Mouse (Mus musculus): ENCODE measurements around the gene Ifitm1. TPM values are rescaled to one million over a fixed set of nuclear protein-coding genes. Genes with fewer than 3 reads are reported as not detected.

The Ifitm1 gene
- polyA plus RNA-seq, 1 experiment from 2014 or later = 54.4 TPM

DNA sequence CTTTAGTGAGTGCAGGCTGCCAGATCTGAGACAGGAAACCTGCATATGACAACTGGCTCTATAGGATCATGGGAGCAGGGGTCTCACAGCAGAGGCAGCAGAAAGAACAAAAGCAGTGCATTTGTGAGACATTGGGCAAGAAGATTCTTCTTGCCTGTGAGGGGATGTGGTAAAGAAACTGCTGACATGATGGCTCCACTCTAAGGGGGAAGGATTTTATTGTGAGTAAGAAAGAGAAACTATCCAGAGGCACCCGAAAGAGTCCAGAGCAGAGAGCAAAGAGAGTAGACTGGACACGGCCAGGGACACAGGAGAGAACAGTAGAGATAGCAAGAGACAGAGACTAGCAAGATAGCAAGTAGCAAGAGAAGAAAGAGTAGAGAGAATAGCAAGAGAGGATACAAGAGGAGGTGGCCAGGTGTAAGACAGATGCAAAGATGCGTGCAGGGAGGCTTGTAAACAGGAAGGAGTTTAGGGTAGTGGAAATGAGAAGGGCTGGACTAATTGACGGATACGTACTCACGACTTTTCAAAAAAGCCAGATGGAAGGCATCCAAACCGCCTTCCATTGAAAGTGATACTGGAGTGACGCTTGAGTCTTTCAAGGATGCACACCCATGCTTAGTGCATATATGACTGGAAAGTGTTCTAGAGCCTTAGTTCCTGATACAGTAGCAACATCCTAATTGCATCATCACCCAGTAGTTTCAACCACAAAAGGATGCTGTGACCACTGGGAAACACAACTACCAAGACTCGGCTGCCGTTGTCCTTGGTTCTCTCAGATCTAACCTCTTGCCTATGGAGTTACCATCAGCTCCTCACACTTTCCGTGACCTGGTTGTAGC, 32.1 kb downstream of the Ifitm1 start:
- 87% methylated on average over 11 of the region's 11 CpGs for WGBS
- H3K27ac ChIP-seq (ENCODE audit: low read depth, low read length) = no peak overlapping the region

DNA sequence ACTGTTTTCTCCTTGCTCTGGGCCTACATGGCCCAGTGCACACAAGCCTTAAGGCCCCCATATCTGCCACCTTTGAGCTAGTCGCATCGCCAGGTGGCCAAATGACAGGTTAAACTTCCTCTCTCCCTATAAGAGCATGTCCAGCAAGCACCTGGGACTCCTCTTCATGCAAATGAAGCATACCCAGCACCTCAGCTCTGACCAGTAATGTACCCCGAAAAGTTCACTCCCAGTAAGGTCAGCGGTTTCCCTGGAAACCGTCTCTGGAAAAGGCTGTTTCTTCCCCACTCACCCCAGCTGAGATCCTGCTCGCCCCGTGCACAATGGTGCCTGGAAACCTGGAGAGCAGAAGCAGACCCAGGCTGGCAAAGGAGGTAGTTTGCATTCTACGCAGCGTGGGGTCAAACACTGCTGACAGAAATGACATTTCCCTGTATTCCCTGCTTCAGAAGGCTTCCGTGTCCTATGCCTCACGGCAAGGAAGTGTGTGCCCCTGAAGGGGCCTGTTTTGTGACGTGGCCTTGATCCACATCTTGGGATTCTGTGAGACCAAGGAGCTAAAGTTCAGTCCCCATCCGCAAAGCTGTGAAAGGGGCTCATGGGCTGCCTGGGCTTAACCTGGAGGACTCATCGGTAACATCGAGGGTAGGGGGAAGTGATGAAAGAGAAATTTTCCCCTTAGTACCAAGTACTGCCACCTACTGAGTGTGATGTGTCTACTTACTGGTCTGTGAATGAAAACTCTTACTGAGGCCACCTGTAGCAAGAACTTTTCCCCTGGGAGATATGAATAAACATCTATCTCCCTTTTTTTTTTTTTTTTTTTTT, 34.1 kb downstream of the Ifitm1 start:
- no peak for ATAC-seq (ENCODE audit: low FRiP score, low TSS enrichment)
- Histone ChIP-seq H3K27me3 (ENCODE audit: control insufficient read depth, insufficient read depth, low read length) (no peaks in the 10 kb centered on the region), H3K27ac (ENCODE audit: low read depth, low read length) (no peak overlapping the region), H3K9ac (ENCODE audit: low read depth, low read length) (no peak overlapping the region), H3K4me2 (replicated peaks; ENCODE audit: low read depth, low read length) (no peak overlapping the region), H3K9me3 (ENCODE audit: control insufficient read depth, low read length) (no peaks in the 10 kb centered on the region), H3K36me3 (ENCODE audit: control insufficient read depth, insufficient read depth, low read length) (no peaks in the 10 kb centered on the region), H3K4me3 (ENCODE audit: low read length) (no peak overlapping the region), H3K4me1 (ENCODE audit: control insufficient read depth, insufficient read depth, low read length) (no peaks in the 10 kb centered on the region)
- WGBS = 78% methylated on average over 15 of the region's 15 CpGs

More for the DNA sequence above, 32.1 kb downstream of the Ifitm1 start:
- no peak overlapping the region for H3K4me2 ChIP-seq (replicated peaks; ENCODE audit: low read depth, low read length)
- no peak overlapping the region for H3K4me3 ChIP-seq (ENCODE audit: low read length)
- H3K9me3 ChIP-seq (ENCODE audit: control insufficient read depth, low read length) = no peaks in the 10 kb centered on the region
- no peaks in the 10 kb centered on the region for H3K4me1 ChIP-seq (ENCODE audit: control insufficient read depth, insufficient read depth, low read length)
- no peak for ATAC-seq (ENCODE audit: low FRiP score, low TSS enrichment)
- no peaks in the 10 kb centered on the region for H3K27me3 ChIP-seq (ENCODE audit: control insufficient read depth, insufficient read depth, low read length)
- H3K36me3 ChIP-seq (ENCODE audit: control insufficient read depth, insufficient read depth, low read length) = no peaks in the 10 kb centered on the region
- H3K9ac ChIP-seq (ENCODE audit: low read depth, low read length) = no peak overlapping the region

DNA sequence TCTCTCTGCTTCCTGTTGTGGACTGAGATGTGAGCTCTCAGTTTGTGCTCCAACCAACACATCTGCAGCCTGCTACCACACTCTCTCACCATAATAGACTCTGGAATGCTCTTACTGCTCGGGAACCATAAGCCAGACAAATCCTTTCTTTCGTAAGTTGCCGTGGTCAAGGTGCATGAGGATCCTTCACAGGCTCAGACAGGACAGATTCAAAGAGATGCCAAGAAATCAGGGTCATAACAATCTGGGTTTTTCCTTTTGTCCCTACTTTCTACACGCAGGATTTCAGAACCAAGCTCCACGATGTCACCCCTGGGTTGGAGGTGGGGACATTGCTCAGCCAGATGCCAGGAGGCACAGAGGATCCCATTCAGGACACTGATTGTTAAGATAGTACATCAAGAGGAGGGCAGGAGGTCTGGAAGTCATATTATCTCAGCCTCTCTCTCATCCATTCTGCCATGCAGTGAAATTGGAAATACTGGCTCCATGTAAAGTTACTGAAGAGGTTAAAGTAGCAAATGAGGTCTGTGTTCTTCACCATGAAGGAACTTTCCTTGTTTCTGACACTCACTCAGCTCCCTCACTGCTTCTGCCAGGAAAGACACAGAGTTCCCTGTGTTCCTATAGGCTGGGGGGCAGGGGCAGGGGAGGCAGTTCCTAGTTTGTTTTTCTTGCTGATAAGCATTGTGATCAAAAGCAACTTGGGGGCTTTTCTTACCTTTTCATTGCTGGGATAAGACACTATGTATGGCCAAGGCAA, 36.4 kb downstream of the Ifitm1 start:
- Histone ChIP-seq H3K27ac (ENCODE audit: low read depth, low read length) (no peak overlapping the region), H3K4me1 (ENCODE audit: control insufficient read depth, insufficient read depth, low read length) (peaks cover 2% of the 10 kb centered on the region; the same call in 1 of the 2 replicates), H3K36me3 (ENCODE audit: control insufficient read depth, insufficient read depth, low read length) (no peaks in the 10 kb centered on the region), H3K4me2 (replicated peaks; ENCODE audit: low read depth, low read length) (no peak overlapping the region), H3K9ac (ENCODE audit: low read depth, low read length) (no peak overlapping the region), H3K9me3 (ENCODE audit: control insufficient read depth, low read length) (no peaks in the 10 kb centered on the region), H3K27me3 (ENCODE audit: control insufficient read depth, insufficient read depth, low read length) (no peaks in the 10 kb centered on the region), H3K4me3 (ENCODE audit: low read length) (no peak overlapping the region)
- 89% methylated on average over 5 of the region's 5 CpGs for WGBS
- no peak for ATAC-seq (ENCODE audit: low FRiP score, low TSS enrichment)

- H3K36me3 ChIP-seq (ENCODE audit: control insufficient read depth, insufficient read depth, low read length) = no peaks in the 10 kb centered on the region
- H3K4me3 ChIP-seq (ENCODE audit: low read length) = no peak overlapping the region
- no peak overlapping the region for H3K4me2 ChIP-seq (replicated peaks; ENCODE audit: low read depth, low read length)
- no peak overlapping the region for H3K27ac ChIP-seq (ENCODE audit: low read depth, low read length)
- peaks cover 23% of the 10 kb centered on the region for H3K4me1 ChIP-seq (ENCODE audit: control insufficient read depth, insufficient read depth, low read length)
- no peak overlapping the region for H3K9ac ChIP-seq (ENCODE audit: low read depth, low read length)
- ATAC-seq (ENCODE audit: low FRiP score, low TSS enrichment) = no peak
- no peaks in the 10 kb centered on the region for H3K9me3 ChIP-seq (ENCODE audit: control insufficient read depth, low read length)
- H3K27me3 ChIP-seq (ENCODE audit: control insufficient read depth, insufficient read depth, low read length) = no peaks in the 10 kb centered on the region
- WGBS = 93% methylated on average over 6 of the region's 6 CpGs
Measured at GRCm38 (mm10) chr7:141006446-141006845, 39.4 kb downstream of the Ifitm1 start.

DNA sequence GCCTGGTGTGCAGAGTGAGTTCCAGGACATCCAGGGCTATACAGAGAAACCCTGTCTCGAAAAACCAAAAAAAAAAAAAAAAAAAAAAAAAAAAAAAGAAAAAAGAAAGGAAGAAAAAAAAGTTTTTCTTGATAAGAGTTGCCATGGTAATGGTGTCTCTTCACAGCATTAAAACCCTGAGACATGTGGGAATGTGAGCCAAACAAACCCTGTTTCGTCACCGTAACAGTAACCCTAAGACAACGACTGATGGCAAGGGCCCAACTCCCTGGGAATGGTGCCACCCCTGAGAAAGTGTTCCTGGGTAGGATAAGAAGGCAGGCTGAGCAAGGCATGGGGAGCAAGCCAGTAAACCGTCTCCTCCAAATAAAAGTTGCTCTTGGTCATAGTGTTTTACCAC, 39.9 kb downstream of the Ifitm1 start:
- Histone ChIP-seq H3K36me3 (ENCODE audit: control insufficient read depth, insufficient read depth, low read length) (no peaks in the 10 kb centered on the region), H3K9ac (ENCODE audit: low read depth, low read length) (no peak overlapping the region), H3K27me3 (ENCODE audit: control insufficient read depth, insufficient read depth, low read length) (no peaks in the 10 kb centered on the region), H3K4me2 (replicated peaks; ENCODE audit: low read depth, low read length) (no peak overlapping the region), H3K4me3 (ENCODE audit: low read length) (no peak overlapping the region), H3K27ac (ENCODE audit: low read depth, low read length) (no peak overlapping the region), H3K4me1 (ENCODE audit: control insufficient read depth, insufficient read depth, low read length) (peaks cover 23% of the 10 kb centered on the region), H3K9me3 (ENCODE audit: control insufficient read depth, low read length) (no peaks in the 10 kb centered on the region)
- 88% methylated on average over 5 of the region's 5 CpGs for WGBS
- ATAC-seq (ENCODE audit: low FRiP score, low TSS enrichment) = no peak

- Histone ChIP-seq H3K27ac (ENCODE audit: low read depth, low read length) (no peak overlapping the region), H3K27me3 (ENCODE audit: control insufficient read depth, insufficient read depth, low read length) (no peaks in the 10 kb centered on the region), H3K9me3 (ENCODE audit: control insufficient read depth, low read length) (no peaks in the 10 kb centered on the region), H3K36me3 (ENCODE audit: control insufficient read depth, insufficient read depth, low read length) (no peaks in the 10 kb centered on the region), H3K4me1 (ENCODE audit: control insufficient read depth, insufficient read depth, low read length) (peaks cover 23% of the 10 kb centered on the region), H3K4me2 (replicated peaks; ENCODE audit: low read depth, low read length) (peak overlapping the region; percentile 34; the same call in 1 of the 2 replicates), H3K4me3 (ENCODE audit: low read length) (no peak overlapping the region), H3K9ac (ENCODE audit: low read depth, low read length) (no peak overlapping the region)
- no peak for ATAC-seq (ENCODE audit: low FRiP score, low TSS enrichment)
- 7% methylated on average over 7 of the region's 7 CpGs for WGBS
Measured at GRCm38 (mm10) chr7:141008312-141008761, 41.3 kb downstream of the Ifitm1 start.

DNA sequence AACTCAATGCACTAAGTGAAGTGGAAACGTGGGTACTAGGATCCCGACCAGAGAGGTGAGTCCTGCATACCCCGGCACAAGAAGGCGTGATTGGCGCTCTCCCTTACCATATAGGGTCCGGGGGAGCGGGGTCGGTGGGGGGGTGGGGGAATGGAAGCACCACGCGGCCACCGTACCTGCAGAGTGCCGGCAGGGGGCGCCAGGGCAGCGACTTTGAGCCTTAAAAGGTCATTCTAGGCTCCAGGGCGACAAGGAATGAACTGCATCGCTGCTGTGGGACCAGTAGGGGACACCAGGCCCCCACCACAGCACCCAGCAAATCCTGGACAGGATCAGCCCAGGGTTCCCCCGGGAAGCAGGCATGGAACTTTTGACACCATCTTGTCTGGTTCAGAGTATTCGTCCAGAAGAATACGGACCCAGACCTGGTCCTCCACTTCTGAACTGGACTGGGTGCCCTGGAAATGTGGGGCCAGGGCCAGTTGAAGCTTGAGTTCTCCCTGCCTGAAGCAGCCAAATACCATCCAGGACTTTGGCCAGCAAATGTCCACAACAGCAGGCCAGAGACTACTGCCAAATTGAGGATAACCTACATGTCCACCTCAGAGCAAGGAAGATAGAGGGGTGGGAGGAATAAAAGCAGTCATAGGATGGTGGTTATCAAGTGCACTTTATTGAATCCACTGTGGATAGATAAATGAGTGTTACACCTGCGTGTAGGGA, 42.1 kb downstream of the Ifitm1 start:
- no peaks in the 10 kb centered on the region for H3K9me3 ChIP-seq (ENCODE audit: control insufficient read depth, low read length)
- H3K36me3 ChIP-seq (ENCODE audit: control insufficient read depth, insufficient read depth, low read length) = no peaks in the 10 kb centered on the region
- WGBS = 8% methylated on average over 20 of the region's 20 CpGs
- ATAC-seq (ENCODE audit: low FRiP score, low TSS enrichment) = peak; percentile 73
- H3K4me2 ChIP-seq (replicated peaks; ENCODE audit: low read depth, low read length) = peak overlapping the region; percentile 48
- no peak overlapping the region for H3K9ac ChIP-seq (ENCODE audit: low read depth, low read length)
- no peaks in the 10 kb centered on the region for H3K27me3 ChIP-seq (ENCODE audit: control insufficient read depth, insufficient read depth, low read length)
- H3K4me1 ChIP-seq (ENCODE audit: control insufficient read depth, insufficient read depth, low read length) = peaks cover 23% of the 10 kb centered on the region
- no peak overlapping the region for H3K27ac ChIP-seq (ENCODE audit: low read depth, low read length)
- peak overlapping the region; percentile 44 for H3K4me3 ChIP-seq (ENCODE audit: low read length)

DNA sequence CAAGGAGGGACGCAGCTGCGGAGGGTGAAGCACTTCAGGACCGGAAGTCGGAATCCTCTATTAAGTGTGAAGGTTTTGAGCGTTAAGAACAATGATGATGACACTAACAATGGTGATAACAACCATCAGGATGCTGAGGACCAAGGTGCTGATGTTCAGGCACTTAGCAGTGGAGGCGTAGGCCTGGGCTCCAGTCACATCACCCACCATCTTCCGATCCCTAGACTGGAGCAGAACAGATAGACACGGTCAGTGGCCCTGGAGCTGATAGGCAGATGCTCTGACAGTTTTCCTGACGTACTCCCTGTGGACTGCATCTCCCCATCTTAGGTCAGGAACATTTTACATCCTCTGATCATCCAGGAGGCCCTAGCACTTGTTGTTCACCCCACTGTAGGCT, 42.6 kb downstream of the Ifitm1 start:
- no peak for ATAC-seq (ENCODE audit: low FRiP score, low TSS enrichment)
- Histone ChIP-seq H3K27me3 (ENCODE audit: control insufficient read depth, insufficient read depth, low read length) (no peaks in the 10 kb centered on the region), H3K9me3 (ENCODE audit: control insufficient read depth, low read length) (no peaks in the 10 kb centered on the region), H3K4me2 (replicated peaks; ENCODE audit: low read depth, low read length) (peak overlapping the region; percentile 48), H3K4me3 (ENCODE audit: low read length) (peak overlapping the region; percentile 44; the same call in 1 of the 2 replicates), H3K4me1 (ENCODE audit: control insufficient read depth, insufficient read depth, low read length) (peaks cover 23% of the 10 kb centered on the region), H3K36me3 (ENCODE audit: control insufficient read depth, insufficient read depth, low read length) (no peaks in the 10 kb centered on the region), H3K9ac (ENCODE audit: low read depth, low read length) (peak overlapping the region; percentile 54; the same call in 1 of the 2 replicates), H3K27ac (ENCODE audit: low read depth, low read length) (no peak overlapping the region)
- 88% methylated on average over 9 of the region's 9 CpGs for WGBS

All from kidney, embryonic 14.5 days (tissue).